Mouse (Mus musculus) bone marrow macrophage, adult 2 months (primary cell): ENCODE data around the gene AI464131.

Experiments
- CTCF ChIP-seq: IDR thresholded peaks from 2 replicates; pipeline ENCODE4 v1.5.1; 2012; ENCODE audit warnings: low read depth, mild to moderate bottlenecking, low read length, moderate library complexity
- POLR2A ChIP-seq: IDR thresholded peaks from 2 replicates; pipeline ENCODE4 v1.6.1; 2012; ENCODE audit warnings: mild to moderate bottlenecking, low read depth, low read length, borderline replicate concordance

DNA sequence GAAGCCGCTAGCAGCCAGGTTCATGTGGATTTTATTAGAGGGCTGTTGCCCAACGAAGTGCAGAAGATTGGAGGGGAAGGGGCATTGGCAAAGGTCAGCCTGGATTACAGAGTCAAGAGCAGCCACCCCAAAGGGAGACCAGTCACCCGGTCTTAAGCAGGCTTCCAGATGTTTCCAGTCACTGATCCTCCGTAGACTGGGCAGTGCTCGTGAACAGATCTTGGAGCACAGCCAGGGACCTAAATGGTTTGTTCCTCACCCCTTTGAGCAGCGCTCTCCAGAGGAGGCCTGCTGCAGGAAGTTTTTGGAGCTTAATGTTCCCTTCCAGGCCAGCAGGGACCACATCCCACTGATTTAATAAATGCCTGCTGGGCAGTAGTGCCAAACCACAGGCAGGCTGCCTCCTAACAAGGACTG is 21.3 kb downstream of the AI464131 start:
- TF ChIP-seq CTCF, result no peak
- TF ChIP-seq POLR2A, result no peak
